Mouse (Mus musculus): Measurements from ENCODE around the gene Tspan12. TPM values are rescaled to one million over a fixed set of nuclear protein-coding genes. Genes with fewer than 3 reads are reported as not detected.

Tspan12 gene
- polyA plus RNA-seq, 1 experiment from 2014 or later, result 38.8 TPM

DNA sequence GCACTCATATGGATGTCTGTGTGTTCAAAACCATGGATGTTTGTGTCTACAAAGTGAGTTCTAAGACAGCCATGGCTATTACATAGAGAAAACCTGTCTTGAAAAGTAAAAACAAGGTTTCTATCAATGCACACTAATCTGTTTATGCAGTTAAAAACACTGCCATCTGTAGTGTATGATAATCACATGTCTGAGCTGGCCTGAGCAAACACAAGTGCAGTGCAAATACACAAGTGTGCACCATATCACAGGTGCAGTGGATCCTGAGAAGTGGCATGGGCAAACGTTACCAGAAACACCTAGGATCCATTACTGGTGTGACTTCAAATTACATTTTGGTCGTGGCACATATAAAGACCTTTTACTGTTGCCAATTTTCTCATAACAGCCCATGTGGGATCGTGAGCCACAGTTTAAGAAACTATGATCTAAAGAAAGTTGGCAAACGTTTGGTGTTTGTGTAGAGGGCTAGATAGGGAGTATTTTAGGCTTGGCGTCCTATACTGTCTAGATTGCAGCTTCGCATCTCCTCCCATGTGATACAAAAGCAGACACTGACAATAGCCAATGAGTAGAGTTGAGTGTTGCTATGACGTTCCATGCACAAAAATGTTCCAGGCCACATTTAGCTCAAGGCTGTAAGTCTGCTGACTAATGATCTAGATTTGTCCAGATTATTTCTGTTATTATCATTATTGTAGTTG lies 78.0 kb downstream of the Tspan12 start:
- H3K4me1 ChIP-seq (replicated peaks; ENCODE audit: control insufficient read depth, insufficient read depth, low read length), result no peaks in the 10 kb centered on the region
- H3K4me2 ChIP-seq (replicated peaks; ENCODE audit: low read depth), result no peak overlapping the region
- no peak overlapping the region for H3K4me3 ChIP-seq (ENCODE audit: low read depth, low read length)
- no peak overlapping the region for H3K9ac ChIP-seq (ENCODE audit: low read depth, low read length)
- peaks cover 14% of the 10 kb centered on the region for H3K36me3 ChIP-seq (ENCODE audit: control insufficient read depth, insufficient read depth)
- H3K27ac ChIP-seq (ENCODE audit: low read depth, low read length), result no peak overlapping the region
- ATAC-seq, result no peak
- WGBS, result 79% methylated on average over 7 of the region's 7 CpGs
- no peaks in the 10 kb centered on the region for H3K9me3 ChIP-seq (ENCODE audit: control insufficient read depth)
- H3K27me3 ChIP-seq (replicated peaks; ENCODE audit: control insufficient read depth, insufficient read depth, low read length), result no peaks in the 10 kb centered on the region
- no peak for TF ChIP-seq CTCF (IDR thresholded peaks at IDR 0.05; ENCODE audit: low read depth)

DNA sequence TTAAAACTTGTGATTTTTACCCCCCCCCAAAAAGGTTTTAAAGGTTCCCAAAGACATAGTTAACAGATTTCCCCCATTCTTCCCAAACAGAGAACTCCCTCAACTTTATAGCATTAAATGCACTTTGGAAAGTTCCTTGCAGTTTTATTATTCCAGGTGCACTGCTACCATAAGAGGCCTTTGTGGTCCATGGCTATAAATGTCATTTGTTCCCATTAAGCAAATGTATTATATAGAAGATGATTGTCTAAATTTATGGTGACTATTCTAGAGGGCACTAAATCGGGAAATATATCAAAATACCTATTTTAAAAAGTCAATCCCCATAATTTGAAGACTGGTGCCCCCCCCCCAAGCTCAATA lies 82.9 kb downstream of the Tspan12 start:
- H3K9me3 ChIP-seq (ENCODE audit: control insufficient read depth), result no peaks in the 10 kb centered on the region
- no peak overlapping the region for H3K4me3 ChIP-seq (ENCODE audit: low read depth, low read length)
- H3K4me1 ChIP-seq (replicated peaks; ENCODE audit: control insufficient read depth, insufficient read depth, low read length), result no peaks in the 10 kb centered on the region
- H3K36me3 ChIP-seq (ENCODE audit: control insufficient read depth, insufficient read depth), result peaks cover 14% of the 10 kb centered on the region
- H3K9ac ChIP-seq (ENCODE audit: low read depth, low read length), result no peak overlapping the region
- 0 out of 2 replicates have a peak, but pooled peaks have one; percentile 28 for ATAC-seq
- H3K4me2 ChIP-seq (replicated peaks; ENCODE audit: low read depth), result no peak overlapping the region
- TF ChIP-seq CTCF (IDR thresholded peaks at IDR 0.05; ENCODE audit: low read depth), result no peak
- H3K27ac ChIP-seq (ENCODE audit: low read depth, low read length), result no peak overlapping the region
- 48% methylated on average over 1 of the region's 1 CpGs for WGBS
- no peaks in the 10 kb centered on the region for H3K27me3 ChIP-seq (replicated peaks; ENCODE audit: control insufficient read depth, insufficient read depth, low read length)

DNA sequence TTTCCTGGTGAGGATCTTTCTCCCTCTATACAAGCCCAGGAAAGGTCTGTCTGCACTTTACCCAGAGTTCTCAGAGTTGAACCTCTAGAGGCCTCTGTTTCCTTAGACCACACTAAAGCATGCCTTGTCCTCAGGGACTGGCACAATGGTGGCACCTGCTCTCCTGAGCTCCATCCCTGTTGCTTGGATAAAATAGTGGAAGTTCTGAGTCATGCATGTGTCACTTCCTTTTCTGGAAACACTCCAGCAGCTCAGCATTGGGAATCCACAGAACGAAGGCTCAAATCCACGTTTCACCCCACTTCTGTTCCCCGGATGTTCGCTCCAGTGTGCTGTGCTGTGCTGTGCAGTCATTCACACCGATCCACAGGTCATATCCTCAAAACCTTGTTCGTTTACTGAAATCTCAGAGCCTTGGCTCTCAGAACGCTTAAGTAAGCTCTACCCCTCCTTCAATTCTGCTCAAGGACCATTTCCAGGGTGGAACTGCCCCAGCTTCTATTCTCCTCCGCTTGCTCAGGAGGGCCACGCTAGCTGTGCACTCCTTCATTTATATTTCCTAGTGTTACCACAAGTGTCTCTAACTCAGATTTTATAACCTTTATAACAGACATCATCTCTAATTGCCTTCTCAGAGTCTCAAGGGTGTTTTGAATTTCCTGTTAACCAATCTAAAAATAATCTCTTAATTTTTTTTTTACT lies 83.4 kb downstream of the Tspan12 start:
- ATAC-seq, result peak; percentile 36; the same call in 1 of the 2 replicates
- no peaks in the 10 kb centered on the region for H3K4me1 ChIP-seq (replicated peaks; ENCODE audit: control insufficient read depth, insufficient read depth, low read length)

DNA sequence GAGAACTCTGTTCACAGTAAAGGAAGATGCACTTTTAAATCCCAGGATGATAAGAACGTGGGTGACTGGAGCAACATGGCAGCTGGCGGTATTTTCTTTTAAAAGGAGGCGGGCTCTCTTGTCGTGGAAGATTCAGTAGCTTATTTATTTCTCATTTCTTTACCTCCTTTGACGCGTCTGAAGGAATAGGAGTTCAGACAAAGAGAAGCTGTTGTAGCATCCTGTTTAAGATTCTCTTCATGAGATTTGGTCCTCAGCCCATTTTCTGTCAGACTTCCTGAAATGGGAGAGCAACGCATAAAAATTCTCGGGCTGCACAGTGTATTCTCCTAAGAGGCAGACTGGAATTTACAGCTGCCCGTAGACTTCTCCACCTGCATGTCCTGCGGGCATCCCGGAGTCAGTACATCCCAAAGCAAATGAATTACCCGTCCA lies 84.5 kb downstream of the Tspan12 start:
- no peak overlapping the region for H3K4me2 ChIP-seq (replicated peaks; ENCODE audit: low read depth)
- H3K4me1 ChIP-seq (replicated peaks; ENCODE audit: control insufficient read depth, insufficient read depth, low read length), result no peaks in the 10 kb centered on the region
- no peaks in the 10 kb centered on the region for H3K27me3 ChIP-seq (replicated peaks; ENCODE audit: control insufficient read depth, insufficient read depth, low read length)
- H3K27ac ChIP-seq (ENCODE audit: low read depth, low read length), result no peak overlapping the region
- H3K9me3 ChIP-seq (ENCODE audit: control insufficient read depth), result no peaks in the 10 kb centered on the region
- ATAC-seq, result no peak
- 70% methylated on average over 12 of the region's 12 CpGs for WGBS
- H3K4me3 ChIP-seq (ENCODE audit: low read depth, low read length), result no peak overlapping the region
- H3K36me3 ChIP-seq (ENCODE audit: control insufficient read depth, insufficient read depth), result peaks cover 14% of the 10 kb centered on the region
- TF ChIP-seq CTCF (IDR thresholded peaks at IDR 0.05; ENCODE audit: low read depth), result no peak
- H3K9ac ChIP-seq (ENCODE audit: low read depth, low read length), result no peak overlapping the region

More for the DNA sequence above, 83.4 kb downstream of the Tspan12 start:
- Histone ChIP-seq H3K4me2 (replicated peaks; ENCODE audit: low read depth) (no peak overlapping the region), H3K27me3 (replicated peaks; ENCODE audit: control insufficient read depth, insufficient read depth, low read length) (no peaks in the 10 kb centered on the region), H3K4me3 (ENCODE audit: low read depth, low read length) (no peak overlapping the region), H3K27ac (ENCODE audit: low read depth, low read length) (no peak overlapping the region), H3K9me3 (ENCODE audit: control insufficient read depth) (no peaks in the 10 kb centered on the region), H3K9ac (ENCODE audit: low read depth, low read length) (no peak overlapping the region), H3K36me3 (ENCODE audit: control insufficient read depth, insufficient read depth) (peaks cover 14% of the 10 kb centered on the region)
- no peak for TF ChIP-seq CTCF (IDR thresholded peaks at IDR 0.05; ENCODE audit: low read depth)
- WGBS, result 74% methylated on average over 9 of the region's 9 CpGs

DNA sequence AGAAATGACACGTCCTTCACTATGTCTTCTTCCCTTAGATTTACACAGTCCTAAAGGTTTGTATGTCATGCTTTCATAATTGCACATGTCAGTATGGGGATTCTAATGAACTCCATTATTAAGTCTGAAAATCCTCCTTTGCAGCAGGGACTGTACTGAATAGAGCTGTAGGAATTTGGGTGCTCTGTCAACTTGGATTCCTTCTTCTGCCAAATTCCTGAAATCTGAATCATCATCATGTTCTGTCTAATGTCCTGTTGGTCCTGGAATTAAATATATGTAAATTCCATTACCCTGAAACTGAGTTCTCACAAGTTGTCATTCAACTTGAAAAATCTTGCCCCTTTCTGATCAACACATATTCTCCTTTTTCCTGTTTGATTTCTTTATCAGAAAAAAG lies 104.8 kb downstream of the Tspan12 start:
- no peaks in the 10 kb centered on the region for H3K36me3 ChIP-seq (ENCODE audit: control insufficient read depth, insufficient read depth)
- no peak for TF ChIP-seq CTCF (IDR thresholded peaks at IDR 0.05; ENCODE audit: low read depth)
- WGBS, result 74% methylated on average over 1 of the region's 1 CpGs
- H3K4me1 ChIP-seq (replicated peaks; ENCODE audit: control insufficient read depth, insufficient read depth, low read length), result no peaks in the 10 kb centered on the region
- H3K4me2 ChIP-seq (replicated peaks; ENCODE audit: low read depth), result no peak overlapping the region
- H3K9me3 ChIP-seq (ENCODE audit: control insufficient read depth), result no peaks in the 10 kb centered on the region
- H3K27ac ChIP-seq (ENCODE audit: low read depth, low read length), result no peak overlapping the region
- H3K9ac ChIP-seq (ENCODE audit: low read depth, low read length), result no peak overlapping the region
- H3K4me3 ChIP-seq (ENCODE audit: low read depth, low read length), result no peak overlapping the region
- no peak for ATAC-seq
- no peaks in the 10 kb centered on the region for H3K27me3 ChIP-seq (replicated peaks; ENCODE audit: control insufficient read depth, insufficient read depth, low read length)

DNA sequence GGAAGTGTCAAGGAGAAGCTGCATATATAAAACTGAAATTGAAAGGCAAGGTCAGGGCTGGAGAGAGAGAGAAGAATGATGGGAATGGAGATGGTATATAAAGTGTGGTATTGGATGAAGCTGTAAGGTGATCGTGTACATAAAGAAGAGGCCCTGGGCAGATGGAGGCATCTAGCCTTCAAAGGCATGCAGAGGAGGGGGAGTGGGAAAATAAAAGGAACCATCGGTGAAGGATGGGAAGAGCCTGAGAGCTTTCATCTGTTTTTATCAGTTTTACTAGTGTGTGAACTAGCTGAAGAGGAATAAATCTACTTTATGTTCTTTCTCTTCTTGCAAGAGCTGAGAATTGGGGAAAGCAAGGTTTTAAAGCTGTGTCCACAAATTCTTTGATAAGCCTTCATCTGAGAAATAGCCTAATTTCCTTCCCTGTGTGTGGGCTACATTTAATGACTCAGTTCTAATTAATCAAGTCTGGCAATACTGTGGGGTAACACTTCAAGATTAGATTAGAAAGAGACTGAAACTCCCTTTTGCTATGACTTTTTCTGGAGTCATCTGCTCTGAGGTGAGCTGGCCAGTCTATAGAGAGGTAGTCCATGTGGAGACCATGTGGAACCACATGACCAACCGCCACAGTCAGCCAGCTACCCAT lies 107.6 kb downstream of the Tspan12 start:
- H3K9me3 ChIP-seq (ENCODE audit: control insufficient read depth), result no peaks in the 10 kb centered on the region
- no peak for TF ChIP-seq CTCF (IDR thresholded peaks at IDR 0.05; ENCODE audit: low read depth)
- ATAC-seq, result no peak
- no peak overlapping the region for H3K9ac ChIP-seq (ENCODE audit: low read depth, low read length)
- 73% methylated on average over 3 of the region's 3 CpGs for WGBS
- no peaks in the 10 kb centered on the region for H3K4me1 ChIP-seq (replicated peaks; ENCODE audit: control insufficient read depth, insufficient read depth, low read length)
- H3K4me3 ChIP-seq (ENCODE audit: low read depth, low read length), result no peak overlapping the region
- no peak overlapping the region for H3K4me2 ChIP-seq (replicated peaks; ENCODE audit: low read depth)
- no peak overlapping the region for H3K27ac ChIP-seq (ENCODE audit: low read depth, low read length)
- H3K27me3 ChIP-seq (replicated peaks; ENCODE audit: control insufficient read depth, insufficient read depth, low read length), result no peaks in the 10 kb centered on the region
- no peaks in the 10 kb centered on the region for H3K36me3 ChIP-seq (ENCODE audit: control insufficient read depth, insufficient read depth)

Data from intestine, postnatal 0 days (tissue).